In the genomic region with DNA sequence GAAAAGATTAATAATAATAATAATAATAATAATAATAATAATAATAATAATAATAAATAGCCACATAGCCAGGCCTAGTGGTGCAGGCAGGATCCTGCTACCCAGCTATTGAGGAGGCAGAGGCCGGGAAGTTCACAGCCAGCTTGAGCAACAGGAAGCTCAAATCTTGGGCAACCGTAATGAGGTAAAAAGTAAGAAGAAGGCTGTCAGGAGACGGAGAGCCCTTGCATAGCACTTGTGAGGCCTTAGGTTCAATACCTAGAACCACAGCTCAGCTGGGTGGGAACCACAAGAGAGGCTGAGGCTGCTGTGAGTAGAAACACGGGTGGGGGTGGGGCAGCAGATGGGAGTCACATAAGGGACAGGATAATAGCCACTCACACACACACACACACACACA, we compare ENCODE assay signal across 26 mouse cellular contexts. TPM values are rescaled to one million over a fixed set of nuclear protein-coding genes. Genes with fewer than 3 reads are reported as not detected.
DNase-seq lines count a peak whose midpoint lies in the region; ATAC-seq and TF ChIP-seq lines count a peak whose summit lies in the region.
"Had no signal": no experiment of that assay in that cellular context is flagged by ENCODE, and none has a peak within 500 bp of the region (broad histone marks: within the 10 kb centered on the region; RNA-seq: fewer than 3 reads in every experiment).

No protein-coding gene starts in this region.

- H3K4me1 ChIP-seq in bone marrow, adult 2 months (ENCODE audit: control insufficient read depth, insufficient read depth, low read length): peaks cover 4% of the 10 kb centered on the region; the same call in 1 of the 2 replicates
- H3K4me1 ChIP-seq in midbrain, embryonic 16.5 days (ENCODE audit: control insufficient read depth, insufficient read depth, low read length): peaks cover 47% of the 10 kb centered on the region
- H3K4me1 ChIP-seq: liver, embryonic 12.5 days had no signal

- H3K9me3 ChIP-seq in midbrain, embryonic 16.5 days (replicated peaks; ENCODE audit: control insufficient read depth, low read length, poor library complexity, severe bottlenecking): no peaks in the 10 kb centered on the region
- H3K9me3 ChIP-seq: embryonic facial prominence, embryonic 15.5 days; kidney, embryonic 15.5 days; limb, embryonic 12.5 days; liver, embryonic 12.5 days had no signal

- ATAC-seq in midbrain, embryonic 16.5 days: no peak
- ATAC-seq: intestine, embryonic 16.5 days; liver, embryonic 12.5 days; Patski had no signal

- H3K27me3 ChIP-seq in midbrain, embryonic 16.5 days (ENCODE audit: control insufficient read depth, insufficient read depth, low read depth, low read length): no peaks in the 10 kb centered on the region
- H3K27me3 ChIP-seq: embryonic facial prominence, embryonic 15.5 days; Patski had no signal

- no peak overlapping the region for H3K4me3 ChIP-seq in bone marrow, adult 2 months (replicated peaks; ENCODE audit: control insufficient read depth, low read depth, low read length)
- H3K4me3 ChIP-seq in midbrain, embryonic 16.5 days (ENCODE audit: low read depth, low read length): no peak overlapping the region
- H3K4me3 ChIP-seq: embryonic facial prominence, embryonic 15.5 days; gastrocnemius, adult 2 months; kidney, embryonic 15.5 days; left cerebral cortex, adult 2 months; limb, embryonic 12.5 days; liver, embryonic 12.5 days had no signal

- no peak overlapping the region for H3K9ac ChIP-seq in midbrain, embryonic 16.5 days (ENCODE audit: low read depth, low read length)
- H3K9ac ChIP-seq: embryonic facial prominence, embryonic 15.5 days; hindbrain, embryonic 14.5 days; kidney, embryonic 15.5 days; limb, embryonic 12.5 days; liver, embryonic 12.5 days; lung, embryonic 14.5 days had no signal

- peak; percentile 63 for DNase-seq in lung, postnatal 36 days
- no peak for DNase-seq in lung, postnatal 14 days
- peak; percentile 26 for DNase-seq in CD4-positive helper T cell, adult 2 months (ENCODE audit: low read depth, low spot score)
- no peak for DNase-seq in kidney, adult 8-10 months
- no peak for DNase-seq in right cerebral cortex, postnatal 14 days
- DNase-seq: adrenal gland, postnatal 14 days; cerebellum, adult 11-12 months; cerebellum, postnatal 25 days; gastrocnemius, adult 2 months; heart, postnatal 10 days; kidney, postnatal 4 days; layer of hippocampus, adult 9-11 months; lung, embryonic 14.5 days; spleen, adult 18-20 months; thymus, postnatal 4 days had no signal

- TF ChIP-seq POLR2A in bone marrow, adult 2 months (IDR thresholded peaks at IDR 0.05; ENCODE audit: borderline replicate concordance, control insufficient read depth, low read depth, low read length): no peak

- WGBS in bone marrow, adult 2 months: 23% methylated on average over 4 of the region's 4 CpGs
- WGBS in midbrain, embryonic 16.5 days: 82% methylated on average over 4 of the region's 4 CpGs

- H3K36me3 ChIP-seq in midbrain, embryonic 16.5 days (ENCODE audit: control insufficient read depth, insufficient read depth, low read length): peaks cover 14% of the 10 kb centered on the region
- H3K36me3 ChIP-seq: embryonic facial prominence, embryonic 15.5 days; kidney, embryonic 15.5 days; limb, embryonic 12.5 days; liver, embryonic 12.5 days had no signal

- H3K27ac ChIP-seq in bone marrow, adult 2 months (ENCODE audit: control insufficient read depth, insufficient read depth, low read depth, low read length, poor library complexity): peak overlapping the region; percentile 43; the same call in 1 of the 2 replicates
- peak overlapping the region; percentile 40; the same call in 1 of the 2 replicates for H3K27ac ChIP-seq in midbrain, embryonic 16.5 days (ENCODE audit: low read length)
- H3K27ac ChIP-seq: embryonic facial prominence, embryonic 15.5 days; gastrocnemius, adult 2 months; kidney, embryonic 15.5 days; left cerebral cortex, adult 2 months; limb, embryonic 12.5 days; liver, embryonic 12.5 days had no signal

- H3K4me2 ChIP-seq in midbrain, embryonic 16.5 days (ENCODE audit: low read length): no peak overlapping the region
- H3K4me2 ChIP-seq: embryonic facial prominence, embryonic 15.5 days; heart, embryonic 11.5 days; hindbrain, embryonic 14.5 days; kidney, embryonic 15.5 days; limb, embryonic 12.5 days; liver, embryonic 12.5 days; lung, embryonic 14.5 days had no signal

- TF ChIP-seq CTCF in bone marrow, adult 2 months (IDR thresholded peaks at IDR 0.05; ENCODE audit: control insufficient read depth, insufficient read depth, low read length): no peak

RNA-seq across cellular contexts. Expression of gene Serpinh1, which starts 38.5 kb away (rescaled TPM):
- polyA plus RNA-seq in bone marrow, adult 2 months (2011; ENCODE audit: insufficient read depth, insufficient read length, low replicate concordance, missing spikeins): 12.1 and 47.9 TPM in 2 replicates
- polyA plus RNA-seq in midbrain, embryonic 16.5 days (2015; fragmentation: Nextera tagmentation; extraction: Ambion mirVana): 185 and 203 TPM in 2 replicates

RNA-seq across cellular contexts. Expression of gene Map6, which starts 47.3 kb away (rescaled TPM):
- polyA plus RNA-seq in bone marrow, adult 2 months (2011; ENCODE audit: insufficient read depth, insufficient read length, low replicate concordance, missing spikeins): 1.7 TPM in 1 of 2 replicates, not detected in the other
- polyA plus RNA-seq in midbrain, embryonic 16.5 days (2015; fragmentation: Nextera tagmentation; extraction: Ambion mirVana): 140 and 155 TPM in 2 replicates

Comparison
In these comparisons a context has a peak if more than half of its experiments do, and no peak if none do; other contexts are left out.
1. DNase-seq: peak in lung, postnatal 36 days (single experiment) and CD4-positive helper T cell, adult 2 months (single experiment); none in lung, postnatal 14 days (single experiment), kidney, adult 8-10 months (0 of 2) and right cerebral cortex, postnatal 14 days (single experiment).
2. RNA of gene Map6, which starts 47.3 kb away (polyA plus RNA-seq): 140 to 155 TPM in midbrain, embryonic 16.5 days; 1.7 TPM in bone marrow, adult 2 months; every median in the first group is over 10 times any median in the second.